Mouse (Mus musculus): Measurements from ENCODE around the gene Timm44. TPM values are rescaled to one million over a fixed set of nuclear protein-coding genes. Genes with fewer than 3 reads are reported as not detected.

Timm44 gene
- total RNA-seq (2017): 78.5 and 86.7 TPM in 2 replicates

- ATAC-seq (ENCODE audit: extremely low read depth, insufficient number of reproducible peaks, low FRiP score, poor library complexity, severe bottlenecking): peak; percentile 98
These were observed at the start of gene Timm44 for GRCm38 (mm10) chr8:4275275-4276110. Timm44 (minus strand) TSS chr8:4275913.

DNA sequence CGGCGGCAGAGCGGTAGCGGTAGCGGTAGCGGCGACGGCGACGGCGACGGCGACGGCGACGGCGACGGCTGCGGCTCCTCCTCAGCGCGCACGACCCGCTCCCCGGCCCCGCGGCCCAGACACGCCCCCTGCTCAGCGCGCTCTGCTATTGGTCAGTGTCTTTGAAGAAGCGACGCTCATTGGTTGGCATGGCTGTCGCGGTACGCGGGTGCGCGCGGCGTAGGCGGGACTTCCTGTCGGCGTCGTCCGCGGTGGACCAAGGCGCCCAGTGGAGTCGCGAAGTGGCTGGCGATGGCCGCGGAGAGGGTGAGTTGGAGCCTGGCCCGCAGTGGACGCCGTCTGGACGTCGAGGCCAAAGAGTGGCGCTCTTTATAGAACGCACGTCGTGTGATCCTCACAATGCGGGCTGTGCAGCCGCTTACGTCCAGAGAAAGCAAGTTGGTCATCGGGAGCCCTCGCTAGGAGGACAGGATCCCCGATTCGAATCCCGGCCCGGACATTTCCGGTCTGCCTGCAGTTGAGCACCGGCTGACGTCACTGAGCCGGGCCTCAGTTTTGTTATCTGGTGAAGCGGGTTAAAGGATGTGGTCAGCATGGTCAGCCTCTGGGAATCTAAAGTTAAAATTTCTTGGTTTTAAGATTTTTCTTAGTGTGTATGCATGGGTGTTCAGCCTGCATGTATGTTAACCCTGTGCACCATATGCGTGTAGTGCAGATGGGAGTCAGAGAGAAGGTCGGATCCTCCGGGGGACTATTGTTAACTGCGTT, 49.5 kb upstream of the Timm44 start, which contains the start of the genes Ccl25 and Elavl1:
TSS of gene Ccl25 (plus strand) at position 228 of the 768 bp plus-strand sequence.
TSS of gene Elavl1 (minus strand) at position 431 of the 768 bp plus-strand sequence.
- ATAC-seq (ENCODE audit: extremely low read depth, insufficient number of reproducible peaks, low FRiP score, poor library complexity, severe bottlenecking): peak; percentile 94

DNA sequence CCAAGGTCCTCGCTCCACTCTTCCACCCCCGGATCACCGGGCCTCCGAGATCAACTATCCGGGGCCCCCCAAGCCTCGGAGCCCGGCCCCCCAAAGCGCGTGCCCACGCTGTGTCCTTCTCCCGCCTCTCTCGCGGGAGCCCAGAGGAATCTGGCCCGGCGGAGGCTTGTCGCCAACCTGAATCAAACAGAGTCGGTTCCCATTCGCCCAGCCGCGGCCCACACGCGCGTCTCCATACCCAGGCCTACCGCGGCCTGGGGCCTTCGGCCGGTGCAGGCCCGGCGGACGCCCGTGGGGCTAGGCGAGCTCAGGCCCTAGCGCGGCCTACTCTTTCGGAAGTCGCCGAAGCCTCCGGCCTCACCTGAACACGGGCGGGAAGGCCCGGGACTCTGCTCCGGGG, 48.8 kb upstream of the Timm44 start:
- peak; percentile 14; the same call in 1 of the 2 replicates for ATAC-seq (ENCODE audit: extremely low read depth, insufficient number of reproducible peaks, low FRiP score, poor library complexity, severe bottlenecking)

DNA sequence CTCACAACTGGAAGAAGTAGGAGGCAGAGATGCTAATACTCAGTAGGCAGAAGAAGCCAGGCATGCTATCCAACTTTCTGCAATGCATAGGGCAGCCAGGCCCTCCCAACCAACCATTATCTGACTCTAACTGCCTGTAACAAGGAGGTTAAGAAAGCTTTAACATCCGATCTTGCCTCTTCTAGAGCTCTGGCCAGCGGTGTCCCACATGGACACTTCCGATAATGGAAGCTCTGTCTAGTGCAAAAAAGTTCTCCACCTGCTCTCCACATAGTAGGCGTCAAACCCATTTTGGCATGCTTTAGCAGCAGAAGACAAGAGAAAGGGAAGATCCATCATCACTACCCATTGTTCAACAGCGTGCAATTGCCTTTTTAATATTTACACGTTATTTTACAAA, 48.2 kb upstream of the Timm44 start:
- ATAC-seq (ENCODE audit: extremely low read depth, insufficient number of reproducible peaks, low FRiP score, poor library complexity, severe bottlenecking): no peak

- ATAC-seq (ENCODE audit: extremely low read depth, insufficient number of reproducible peaks, low FRiP score, poor library complexity, severe bottlenecking): peak; percentile 65
These were observed 46.8 kb upstream of the Timm44 start for GRCm38 (mm10) chr8:4322470-4322869.

GRCm38 (mm10) chr8:4321031-4321430, 45.3 kb upstream of the Timm44 start:
- ATAC-seq (ENCODE audit: extremely low read depth, insufficient number of reproducible peaks, low FRiP score, poor library complexity, severe bottlenecking): no peak

DNA sequence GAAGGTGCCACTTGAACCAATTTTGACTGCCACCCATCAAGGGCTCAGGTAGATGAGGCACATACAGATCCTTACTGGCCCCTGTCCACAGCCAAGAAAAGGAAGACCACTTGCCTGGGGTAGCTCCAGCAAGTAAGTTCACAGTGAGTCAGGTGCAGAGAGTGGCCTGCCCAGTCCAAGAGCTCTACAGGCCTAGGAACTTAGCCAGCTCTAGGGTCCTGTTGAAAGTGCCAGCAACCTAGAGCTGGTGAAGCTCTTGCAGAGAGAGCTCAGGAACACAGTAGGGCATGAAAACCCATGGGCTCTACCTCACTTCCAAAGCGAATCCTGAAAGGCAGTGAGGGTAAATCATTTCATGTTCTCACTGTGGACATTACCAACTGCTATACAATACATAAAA, 44.7 kb upstream of the Timm44 start:
- ATAC-seq (ENCODE audit: extremely low read depth, insufficient number of reproducible peaks, low FRiP score, poor library complexity, severe bottlenecking): no peak

- no peak for ATAC-seq (ENCODE audit: extremely low read depth, insufficient number of reproducible peaks, low FRiP score, poor library complexity, severe bottlenecking)
These were observed 43.8 kb upstream of the Timm44 start for GRCm38 (mm10) chr8:4319573-4319872.

DNA sequence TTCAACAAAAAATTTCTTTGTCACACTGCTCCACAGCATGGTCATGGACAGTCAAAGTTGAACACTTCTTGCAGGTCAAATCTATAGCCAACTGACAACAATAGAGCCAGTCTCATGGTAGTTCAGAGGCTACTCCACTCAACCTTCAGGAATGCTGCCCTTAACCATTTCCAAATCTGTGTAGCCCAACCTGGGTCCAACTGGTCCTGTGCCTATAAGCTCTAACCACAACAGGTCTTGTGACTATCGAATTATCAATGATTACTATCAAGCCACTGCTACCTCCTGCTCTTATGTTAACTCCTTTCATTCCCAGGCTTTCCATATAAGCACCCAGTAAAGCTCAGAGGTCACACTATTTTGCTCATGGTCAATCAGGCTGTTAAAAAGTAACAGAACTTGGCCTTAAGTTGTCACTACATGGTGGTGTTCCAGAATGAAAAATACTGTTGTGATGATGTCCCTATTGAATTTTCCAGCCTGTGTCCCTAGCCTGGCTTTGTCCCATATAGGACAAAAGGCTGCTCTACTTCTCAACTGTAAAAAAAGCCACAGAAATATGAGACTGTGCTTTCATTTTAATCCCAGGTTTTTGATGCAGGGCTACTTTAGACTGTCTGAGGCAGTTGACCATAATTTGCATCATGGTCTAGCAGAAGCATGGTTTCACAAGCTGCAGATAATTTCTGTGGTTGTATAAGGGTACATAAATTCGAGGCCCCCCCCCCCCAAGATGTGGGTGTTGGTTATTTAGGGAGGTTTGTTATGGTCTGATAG, 43.3 kb upstream of the Timm44 start:
- ATAC-seq (ENCODE audit: extremely low read depth, insufficient number of reproducible peaks, low FRiP score, poor library complexity, severe bottlenecking): no peak

GRCm38 (mm10) chr8:4318124-4318523, 42.4 kb upstream of the Timm44 start:
- no peak for ATAC-seq (ENCODE audit: extremely low read depth, insufficient number of reproducible peaks, low FRiP score, poor library complexity, severe bottlenecking)

DNA sequence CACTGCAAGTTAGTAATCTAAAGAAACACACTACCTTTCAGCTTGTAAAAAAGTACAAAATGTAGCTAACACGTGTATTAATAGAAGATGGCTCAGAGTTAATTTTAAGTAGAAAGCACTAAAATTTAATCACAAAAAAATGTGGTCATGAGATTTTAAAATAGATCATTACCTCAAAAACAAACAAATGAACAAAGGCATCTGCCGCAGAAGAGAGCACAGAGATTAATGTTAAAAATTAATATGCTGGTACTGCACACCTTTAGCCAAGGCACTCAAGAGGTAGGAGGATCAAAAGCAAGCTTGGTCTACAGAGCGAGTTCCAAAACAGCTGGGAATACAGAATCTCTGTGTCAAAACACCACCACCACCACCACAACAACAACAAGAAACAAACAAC, 39.1 kb upstream of the Timm44 start:
- ATAC-seq (ENCODE audit: extremely low read depth, insufficient number of reproducible peaks, low FRiP score, poor library complexity, severe bottlenecking): no peak

- ATAC-seq (ENCODE audit: extremely low read depth, insufficient number of reproducible peaks, low FRiP score, poor library complexity, severe bottlenecking): peak; percentile 55; the same call in 1 of the 2 replicates
These were observed 37.8 kb upstream of the Timm44 start for GRCm38 (mm10) chr8:4313254-4314124.

- ATAC-seq (ENCODE audit: extremely low read depth, insufficient number of reproducible peaks, low FRiP score, poor library complexity, severe bottlenecking): no peak
These were observed 36.4 kb upstream of the Timm44 start for GRCm38 (mm10) chr8:4312104-4312503.

DNA sequence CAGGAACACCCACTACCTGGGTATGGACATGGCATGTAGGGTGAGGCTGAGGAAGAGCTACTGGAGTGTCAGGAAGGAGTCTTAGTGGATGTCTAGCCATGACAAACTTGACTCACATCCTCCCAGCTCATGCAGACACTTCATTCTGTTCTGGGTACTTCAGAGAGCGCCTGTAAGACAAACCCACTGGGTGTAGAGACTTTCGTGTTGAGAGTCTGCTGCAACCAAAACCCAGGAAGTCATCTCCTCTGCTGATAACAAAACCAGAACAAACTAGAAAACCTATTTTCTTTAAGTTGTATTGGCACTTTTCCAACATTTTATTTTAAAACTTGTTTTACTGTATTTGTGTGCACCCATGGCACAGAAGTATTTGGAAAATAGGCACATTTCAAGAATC, 30.1 kb upstream of the Timm44 start:
- ATAC-seq (ENCODE audit: extremely low read depth, insufficient number of reproducible peaks, low FRiP score, poor library complexity, severe bottlenecking): no peak

- no peak for ATAC-seq (ENCODE audit: extremely low read depth, insufficient number of reproducible peaks, low FRiP score, poor library complexity, severe bottlenecking)
These were observed 28.4 kb upstream of the Timm44 start for GRCm38 (mm10) chr8:4304124-4304547.

DNA sequence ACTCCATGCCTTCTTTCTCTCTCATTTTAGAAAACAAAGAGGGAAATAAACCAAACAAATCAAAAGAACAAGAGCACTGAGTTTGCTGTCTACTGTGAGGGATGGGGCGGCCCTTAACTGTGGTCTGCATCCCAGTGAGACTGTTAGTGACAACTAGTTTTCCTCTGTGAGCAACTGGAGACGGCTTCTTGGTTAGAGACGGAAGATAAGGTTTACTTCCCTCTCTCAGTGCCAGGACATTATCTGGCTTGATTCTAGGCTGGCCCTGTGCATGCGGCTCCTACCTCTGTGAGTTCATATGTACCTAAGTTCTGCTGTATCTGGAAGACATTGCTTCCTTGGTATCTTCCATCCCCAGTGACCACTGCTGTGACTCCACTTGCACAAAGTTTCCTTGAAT, 22.1 kb upstream of the Timm44 start:
- no peak for ATAC-seq (ENCODE audit: extremely low read depth, insufficient number of reproducible peaks, low FRiP score, poor library complexity, severe bottlenecking)

- ATAC-seq (ENCODE audit: extremely low read depth, insufficient number of reproducible peaks, low FRiP score, poor library complexity, severe bottlenecking): no peak
These were observed 17.0 kb upstream of the Timm44 start for GRCm38 (mm10) chr8:4292738-4293137.

- 0 out of 2 replicates have a peak, but pooled peaks have one; percentile 10 for ATAC-seq (ENCODE audit: extremely low read depth, insufficient number of reproducible peaks, low FRiP score, poor library complexity, severe bottlenecking)
These were observed 375 bp upstream of the Timm44 start for GRCm38 (mm10) chr8:4276111-4276465.
